Mouse (Mus musculus) Patski (cell line): ENCODE measurements at regions not wholly inside any gene's neighbourhood (a gene's known extent, or its start where the extent isn't known, plus 50 kb on each side); places are given as distances from the start of the nearest gene placed in this dataset.

Source experiments
- ATAC-seq: fragments of 100-300 bp; one replicate; pipeline ENCODE4 v1.8.0; 2021
- CTCF ChIA-PET: fragments of 350-600 bp; sonication (Branson Sonifier 250); formaldehyde crosslinking; loops from one replicate; lab custom pipeline; 2022; ENCODE audit warnings: inconsistent platforms; lab: Charles Lee
- POLR2A ChIA-PET: fragments of 350-600 bp; sonication (Branson Sonifier 250); formaldehyde crosslinking; loops from one replicate; lab custom pipeline; 2022; ENCODE audit warnings: antibody characterized with exemption, inconsistent platforms; lab: Charles Lee
- DNase-seq: peaks from one replicate; pipeline ENCODE4 v3.0.0-alpha.2; 2011; ENCODE audit warnings: low read depth, low spot score
- H3K27me3 ChIP-seq: fragments of 371-371 bp; one replicate; pipeline ENCODE4 v1.5.1; 2021
- CTCF ChIP-seq: fragments of 100-300 bp; IDR thresholded peaks from one replicate; pipeline ENCODE4 v1.5.1; 2021
- in situ Hi-C: fragments of 300-500 bp; cut with MboI; formaldehyde crosslinking; loops from 3 replicates; pipeline ENCODE4 v1.11.1; 2018; ENCODE audit warnings: low pct_unique_long_range_greater_than_20kb, mixed read lengths

DNA sequence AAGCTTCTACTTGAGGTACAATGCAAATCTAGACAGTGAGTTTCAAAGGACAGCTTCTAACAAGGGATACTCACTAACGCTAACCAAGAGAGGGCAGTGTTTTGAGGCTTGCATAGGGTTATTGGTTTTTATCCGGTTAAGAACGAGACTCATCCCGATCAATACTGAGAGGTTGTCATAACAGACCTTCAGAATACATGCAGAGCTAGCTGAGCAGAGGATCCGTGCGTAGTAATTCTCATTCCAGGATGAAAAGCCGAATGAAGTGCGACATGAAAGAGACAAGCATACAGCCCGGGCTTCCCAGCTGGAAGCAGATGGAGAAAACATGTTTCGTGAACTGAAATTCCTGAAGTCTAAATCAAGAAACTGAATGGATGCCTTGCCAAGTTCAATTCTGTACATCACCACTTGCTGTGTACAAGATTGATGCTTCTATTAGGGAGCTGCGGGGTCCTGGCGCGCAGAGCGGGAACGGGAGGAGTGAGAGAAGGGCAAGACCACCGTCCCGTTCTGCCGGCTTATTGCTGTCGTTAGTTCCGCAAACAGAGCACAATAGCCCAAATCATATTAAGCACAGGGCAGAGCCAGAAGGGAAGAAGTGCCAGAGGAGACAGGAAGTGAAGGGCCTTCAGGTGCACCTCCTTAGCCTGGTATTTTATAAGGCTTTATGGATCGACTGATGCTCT, 65.4 kb upstream of the Tes start:
- TF ChIP-seq CTCF, result no peak
- POLR2A ChIA-PET, result no interaction called here
- DNase-seq (no peak), ATAC-seq (no peak)
- in situ Hi-C loops, result no loop called here
- CTCF ChIA-PET, result interaction anchor here (1.1 kb wide), 1 partner anchor 21 kb away, joined by 5 read pairs; no protein-coding TSS in a partner anchor
- peaks cover 15% of the 10 kb centered on the region for H3K27me3 ChIP-seq

DNA sequence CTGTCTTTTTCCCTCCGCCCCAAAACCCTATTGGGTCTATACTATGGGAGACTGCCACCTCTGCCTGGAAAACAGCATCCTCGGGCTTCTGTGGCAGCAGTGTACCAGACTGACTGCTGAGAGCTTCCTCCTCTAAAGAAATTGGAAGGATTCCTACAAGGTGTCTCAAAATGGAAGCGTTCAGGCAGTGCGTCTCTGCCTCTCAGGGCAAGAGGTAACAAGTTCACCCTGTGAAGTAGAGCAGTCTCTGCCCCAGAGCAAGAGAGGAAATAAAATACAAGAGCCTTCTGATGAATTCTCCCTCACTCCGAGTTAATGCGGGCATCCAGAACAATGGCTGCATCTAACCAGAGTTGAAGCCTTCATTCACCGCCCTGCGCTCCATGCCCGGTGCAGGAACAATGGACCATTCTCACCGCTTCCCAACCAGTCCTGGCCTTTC, 69.4 kb upstream of the Tes start:
- no peak for ATAC-seq
- CTCF ChIA-PET, result interaction anchor here (0.6 to 1.8 kb wide), 7 partner anchors 10 to 1452 kb away, joined by 3 to 8 read pairs (median 4); no protein-coding TSS in a partner anchor

DNA sequence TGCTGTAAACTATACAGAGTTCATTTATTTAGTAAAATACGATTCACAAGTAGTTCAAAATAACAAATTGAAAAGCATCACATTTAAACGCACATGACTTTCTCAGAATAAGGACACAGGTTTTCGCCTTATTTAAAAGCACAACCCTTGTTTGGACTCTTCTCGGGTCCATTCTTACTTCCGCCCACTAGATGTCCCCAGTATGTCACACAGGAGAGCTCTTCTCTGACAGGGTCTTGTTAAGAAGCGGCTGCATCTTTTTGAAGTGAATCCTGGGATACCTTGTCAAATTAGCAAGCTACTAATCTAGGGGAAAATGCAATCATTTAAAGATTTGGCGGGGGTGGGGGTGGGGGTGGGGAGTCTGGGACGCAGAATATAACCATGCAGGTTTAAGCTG, 70.2 kb upstream of the Tes start:
- ChIA-PET POLR2A (no interaction called here), CTCF (interaction anchor here (0.6 to 1.8 kb wide), 8 partner anchors 9 to 1451 kb away, joined by 3 to 8 read pairs (median 4); no protein-coding TSS in a partner anchor)
- in situ Hi-C loops, result no loop called here
- H3K27me3 ChIP-seq, result peaks cover 51% of the 10 kb centered on the region
- no peak for DNase-seq
- ATAC-seq, result no peak
- TF ChIP-seq CTCF, result peak; percentile 73

More for the DNA sequence above, 69.4 kb upstream of the Tes start:
- H3K27me3 ChIP-seq, result peaks cover 43% of the 10 kb centered on the region
- in situ Hi-C loops, result no loop called here
- POLR2A ChIA-PET, result interaction anchor here (0.6 kb wide), 1 partner anchor 11 kb away, joined by 4 read pairs; no protein-coding TSS in a partner anchor
- no peak for TF ChIP-seq CTCF
- no peak for DNase-seq

DNA sequence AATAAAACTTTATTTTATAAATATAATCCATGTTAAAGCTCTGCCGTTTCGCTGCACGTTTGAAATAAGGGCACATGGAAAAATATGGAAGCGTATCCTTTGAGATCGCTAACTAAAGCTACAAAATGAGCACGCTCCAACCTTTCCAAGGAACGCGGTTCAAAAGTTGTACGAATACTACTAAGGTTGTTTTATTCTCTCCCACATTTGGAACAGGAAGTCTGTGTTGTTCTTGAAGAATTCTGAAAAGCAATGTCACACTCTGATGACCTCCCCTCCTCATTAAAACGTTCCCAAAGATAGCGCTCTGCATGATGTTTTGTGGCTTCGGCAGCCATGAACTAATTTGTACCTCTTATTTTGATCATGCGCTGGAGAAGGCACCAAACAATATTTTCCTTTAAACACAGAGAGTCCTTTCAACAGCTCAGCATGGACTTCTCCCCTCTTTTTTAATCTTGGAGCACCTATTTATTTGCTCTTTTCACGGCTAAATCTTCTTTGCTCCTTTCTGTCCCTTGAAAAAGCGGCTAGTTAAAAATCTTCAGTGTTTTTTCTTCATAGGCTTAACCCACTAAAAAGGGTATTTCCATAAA, 72.9 kb upstream of the Tes start:
- TF ChIP-seq CTCF, result no peak
- H3K27me3 ChIP-seq, result peaks cover 55% of the 10 kb centered on the region
- ChIA-PET CTCF (no interaction called here), POLR2A (no interaction called here)
- ATAC-seq (no peak), DNase-seq (no peak)
- in situ Hi-C loops, result no loop called here

DNA sequence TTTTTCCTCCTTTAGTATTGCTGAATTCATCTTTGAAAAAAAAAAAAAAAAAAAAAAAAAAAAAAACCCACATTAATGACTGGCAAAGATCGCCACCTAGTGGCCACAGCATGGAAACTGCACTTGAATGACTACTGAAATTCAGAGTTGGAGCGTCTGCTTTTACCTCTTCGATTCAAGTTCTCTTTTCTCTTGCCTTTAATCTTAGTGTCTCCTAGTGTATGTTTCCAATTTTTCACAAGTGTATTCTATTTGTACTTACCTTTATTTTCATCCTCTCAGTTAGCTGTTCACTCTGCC, 79.9 kb upstream of the Tfec start:
- H3K27me3 ChIP-seq, result peaks cover 30% of the 10 kb centered on the region
- no peak for ATAC-seq
- ChIA-PET CTCF (interaction anchor here (2.1 kb wide), 1 partner anchor 21 kb away, joined by 5 read pairs; no protein-coding TSS in a partner anchor), POLR2A (no interaction called here)
- no peak for DNase-seq
- in situ Hi-C loops, result loop anchor here (5.0 kb wide), 1 partner anchor 756 kb away; no protein-coding TSS in a partner anchor
- TF ChIP-seq CTCF, result peak; percentile 70

DNA sequence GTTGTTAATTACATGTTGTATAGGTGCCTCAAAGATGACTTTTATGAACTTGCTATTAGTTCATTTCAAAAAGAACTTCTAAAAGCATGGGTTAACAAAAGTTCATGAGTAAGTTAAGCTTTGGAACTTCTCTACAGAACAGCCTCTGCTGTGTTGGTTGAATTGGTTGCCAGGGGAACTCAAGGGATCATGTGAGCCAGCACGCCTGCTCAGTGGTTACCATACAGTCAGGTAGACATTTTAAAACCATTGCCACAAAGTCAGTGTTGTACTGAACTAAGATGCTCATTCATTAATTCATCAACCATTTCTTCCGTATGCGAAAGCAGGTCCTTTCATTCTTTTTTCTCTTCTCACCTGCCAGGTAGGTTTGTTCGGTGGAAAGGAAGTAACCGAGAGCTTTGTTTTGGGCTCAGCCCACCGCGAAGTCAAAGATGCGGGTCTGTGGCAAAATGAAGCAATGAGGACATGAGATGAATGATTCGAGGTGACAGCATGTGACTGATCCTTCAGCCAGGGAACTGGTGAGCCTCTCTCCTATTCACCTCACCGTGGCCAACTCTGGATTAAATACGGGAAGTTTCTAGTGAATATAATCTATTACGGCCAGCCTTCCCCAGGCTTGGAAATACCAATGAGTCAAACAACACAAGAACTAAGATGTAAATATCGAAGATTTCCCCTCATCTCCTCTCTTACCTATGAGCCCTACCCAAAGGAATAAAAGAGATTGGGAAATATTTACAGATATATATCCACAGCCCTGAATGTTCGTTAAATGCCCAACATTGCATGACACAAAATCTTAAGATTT, 79.4 kb upstream of the Tfec start:
- in situ Hi-C loops, result loop anchor here (5.0 kb wide), 1 partner anchor 755 kb away; no protein-coding TSS in a partner anchor
- H3K27me3 ChIP-seq, result peaks cover 30% of the 10 kb centered on the region
- POLR2A ChIA-PET, result no interaction called here
- CTCF ChIA-PET, result interaction anchor here (2.1 kb wide), 1 partner anchor 22 kb away, joined by 5 read pairs; no protein-coding TSS in a partner anchor
- TF ChIP-seq CTCF, result no peak
- DNase-seq (no peak), ATAC-seq (no peak)

DNA sequence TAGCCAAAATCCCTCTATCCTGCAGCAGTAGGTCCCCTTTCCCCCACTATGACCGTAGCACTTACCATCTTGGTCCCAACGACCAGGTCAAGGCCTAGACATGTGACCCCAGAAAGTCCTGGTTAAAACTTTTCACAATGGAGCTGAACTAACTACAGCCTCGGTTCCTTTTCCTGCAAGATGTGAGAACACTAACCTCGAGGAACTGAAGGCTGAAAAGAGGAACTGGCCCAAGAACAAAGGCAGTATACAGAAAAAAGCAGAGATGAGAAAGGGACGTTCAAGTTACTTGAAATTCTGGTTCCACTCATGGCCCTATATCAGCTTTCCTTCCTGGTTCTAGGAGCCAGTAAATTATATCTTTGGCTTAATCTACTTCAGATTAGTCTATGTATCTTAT, 67.4 kb upstream of the Tfec start:
- no peak for DNase-seq
- peaks cover 23% of the 10 kb centered on the region for H3K27me3 ChIP-seq
- TF ChIP-seq CTCF, result no peak
- CTCF ChIA-PET, result no interaction called here
- in situ Hi-C loops, result no loop called here
- POLR2A ChIA-PET, result no interaction called here
- ATAC-seq, result no peak

DNA sequence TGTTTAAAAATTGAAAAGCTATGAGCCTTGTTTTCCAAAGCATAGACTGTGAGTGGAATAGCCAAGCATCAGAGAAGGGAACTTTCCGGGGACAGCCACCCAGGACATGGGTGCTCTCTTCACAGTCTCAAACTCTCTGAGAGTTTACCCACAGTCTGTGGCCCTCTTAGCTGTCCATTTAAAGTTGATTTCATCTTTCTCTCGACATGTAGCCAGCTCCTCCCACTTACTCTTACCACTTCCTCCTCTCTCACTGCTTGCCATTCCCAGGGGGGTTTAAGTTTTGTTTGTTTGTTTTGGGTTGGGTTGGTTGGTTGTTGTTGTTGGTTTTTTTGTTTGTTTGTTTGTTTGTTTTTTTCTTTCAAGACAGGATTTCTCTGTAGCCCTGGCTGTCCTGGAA, 66.1 kb upstream of the Tfec start:
- ATAC-seq, result no peak
- ChIA-PET POLR2A (no interaction called here), CTCF (no interaction called here)
- H3K27me3 ChIP-seq, result peaks cover 17% of the 10 kb centered on the region
- TF ChIP-seq CTCF, result no peak
- DNase-seq, result no peak
- in situ Hi-C loops, result no loop called here

DNA sequence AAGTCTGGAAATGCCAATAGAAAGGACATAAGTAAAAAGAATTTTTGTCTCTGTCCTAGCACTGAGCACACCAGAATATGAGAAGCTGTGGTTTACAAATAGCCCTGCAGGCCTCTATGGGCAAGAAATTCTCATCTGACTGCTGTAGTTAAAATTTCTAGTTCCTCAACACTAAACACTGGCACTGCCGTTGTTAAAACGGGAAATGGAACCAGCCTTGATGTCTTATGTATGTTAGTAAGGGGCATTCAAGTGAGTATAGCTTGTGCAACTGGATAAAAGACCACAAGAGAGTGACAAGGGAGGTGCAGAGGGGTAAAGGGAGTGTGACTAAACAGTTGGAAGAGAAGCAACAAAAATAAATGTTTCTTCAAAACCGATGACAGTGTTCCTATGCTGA, 65.7 kb upstream of the Tfec start:
- H3K27me3 ChIP-seq, result peaks cover 12% of the 10 kb centered on the region
- TF ChIP-seq CTCF, result no peak
- ChIA-PET POLR2A (no interaction called here), CTCF (no interaction called here)
- ATAC-seq (no peak), DNase-seq (no peak)
- in situ Hi-C loops, result no loop called here

DNA sequence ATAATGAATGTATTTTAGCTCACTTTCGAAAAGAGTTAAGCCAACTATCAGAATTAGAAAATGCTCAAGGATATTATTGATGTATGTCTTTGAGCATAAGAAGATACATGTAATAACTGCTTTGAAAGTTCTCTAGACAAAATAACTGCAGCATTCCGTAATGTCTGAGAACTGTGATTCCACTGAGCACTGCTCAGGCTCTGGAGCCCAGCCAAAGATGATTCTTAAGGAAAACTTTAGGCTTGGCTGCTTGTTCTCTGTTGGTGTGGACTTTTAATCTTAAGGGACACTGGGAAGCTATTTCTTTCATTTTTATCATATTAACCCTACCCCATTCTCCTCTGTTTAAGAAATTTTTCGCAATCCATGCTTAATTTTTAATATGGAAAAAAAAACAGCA, 59.9 kb upstream of the Tfec start:
- TF ChIP-seq CTCF, result no peak
- ATAC-seq (peak; percentile 47), DNase-seq (no peak)
- in situ Hi-C loops, result no loop called here
- CTCF ChIA-PET, result no interaction called here
- H3K27me3 ChIP-seq, result peaks cover 2% of the 10 kb centered on the region
- POLR2A ChIA-PET, result no interaction called here
